Mouse (Mus musculus) thymus, adult 2 months (tissue): ENCODE data around the gene Dnajc24. TPM values are rescaled to one million over a fixed set of nuclear protein-coding genes. Genes with fewer than 3 reads are reported as not detected.

Source experiments
- DNase-seq: peaks from one replicate; pipeline ENCODE4 v3.0.0; 2021
- H3K27ac ChIP-seq: fragments of 200-500 bp; 2 replicates; pipeline ENCODE4 v1.5.1; 2012; ENCODE audit warnings: low read length, control low read depth; ENCODE audit not compliant: control insufficient read depth, insufficient read depth
- H3K27me3 ChIP-seq: fragments of 200-500 bp; 2 replicates; pipeline ENCODE4 v1.6.1; 2012; ENCODE audit warnings: mild to moderate bottlenecking, low read length, moderate library complexity, mixed read lengths; ENCODE audit not compliant: control insufficient read depth, insufficient read depth
- H3K36me3 ChIP-seq: fragments of 200-500 bp; 2 replicates; pipeline ENCODE4 v1.6.1; 2012; ENCODE audit warnings: mild to moderate bottlenecking, low read length, moderate library complexity; ENCODE audit not compliant: control insufficient read depth, insufficient read depth
- H3K4me1 ChIP-seq: fragments of 200-500 bp; replicated peaks from 2 replicates; pipeline ENCODE4 v1.6.1; 2012; ENCODE audit warnings: low read length; ENCODE audit not compliant: control insufficient read depth, insufficient read depth
- H3K4me3 ChIP-seq: fragments of 200-500 bp; 2 replicates; pipeline ENCODE4 v1.5.1; 2012; ENCODE audit warnings: mild to moderate bottlenecking, low read length, control low read depth, moderate library complexity; ENCODE audit not compliant: control insufficient read depth, insufficient read depth
- CTCF ChIP-seq: fragments of 200-500 bp; IDR thresholded peaks from 2 replicates; pipeline ENCODE4 v1.5.1; 2012; ENCODE audit warnings: mild to moderate bottlenecking, control low read depth, low read length, moderate library complexity, borderline replicate concordance; ENCODE audit not compliant: control insufficient read depth, poor library complexity, insufficient read depth; ENCODE audit errors: extremely low read depth
- POLR2A ChIP-seq: fragments of 200-500 bp; IDR thresholded peaks from 2 replicates; pipeline ENCODE4 v1.6.1; 2012; ENCODE audit warnings: mild to moderate bottlenecking, low read length, control low read depth, moderate library complexity; ENCODE audit not compliant: control insufficient read depth, poor library complexity, insufficient read depth; ENCODE audit errors: extremely low read depth
- WGBS: fragments of 180-500 bp; shearing (Covaris S2); methylation state at CpG from one replicate; pipeline ENCODE4 v1.1.7; 2018; 5-methylcytosine and 5-hydroxymethylcytosine counted together
- polyA plus RNA-seq: library from polyadenylated mRNA; depleted of rRNA; stranded (reverse); fragments of >200 nt; gene quantifications from 2 replicates; pipeline ENCODE4 v1.2.3, GENCODE M21; 2012; rRNA removed

Dnajc24 gene
- polyA plus RNA-seq, result 19.6 and 23.2 TPM in 2 replicates

GRCm38 (mm10) chr2:106002835-106003739 is at the start of gene Dnajc24:
Gene Dnajc24, minus strand, starts transcription at chr2:106003549.
- H3K27ac ChIP-seq, result no peak within 1 kb of the TSS
- peak; percentile 84 for DNase-seq
- WGBS, result 2% methylated on average over 44 of the region's 44 CpGs
- no peak for TF ChIP-seq CTCF
- no peak for TF ChIP-seq POLR2A
- no peaks in the 10 kb centered on the region; the same call in 1 of the 2 replicates for H3K36me3 ChIP-seq
- no peaks in the 10 kb centered on the region for H3K27me3 ChIP-seq
- peak within 1 kb of the TSS; percentile 84 for H3K4me3 ChIP-seq
- peaks cover 2% of the 10 kb centered on the region; the same call in 1 of the 2 replicates for H3K4me1 ChIP-seq

- no peak for DNase-seq
- Histone ChIP-seq H3K4me1 (no peaks in the 10 kb centered on the region), H3K27me3 (no peaks in the 10 kb centered on the region), H3K27ac (no peak overlapping the region), H3K36me3 (no peaks in the 10 kb centered on the region), H3K4me3 (no peak overlapping the region)
- WGBS, result 84% methylated on average over 4 of the region's 4 CpGs
- TF ChIP-seq POLR2A (no peak), CTCF (no peak)
Measured at GRCm38 (mm10) chr2:106046686-106047085, 43.3 kb upstream of the Dnajc24 start.

- WGBS, result 86% methylated on average over 7 of the region's 7 CpGs
- Histone ChIP-seq H3K27ac (no peak overlapping the region), H3K4me3 (no peak overlapping the region), H3K4me1 (no peaks in the 10 kb centered on the region), H3K27me3 (no peaks in the 10 kb centered on the region), H3K36me3 (no peaks in the 10 kb centered on the region)
- TF ChIP-seq CTCF (no peak), POLR2A (no peak)
- DNase-seq, result no peak
Measured at GRCm38 (mm10) chr2:106042495-106042894, 39.1 kb upstream of the Dnajc24 start.

GRCm38 (mm10) chr2:106041961-106042360 is 38.6 kb upstream of the Dnajc24 start:
- 89% methylated on average over 5 of the region's 5 CpGs for WGBS
- TF ChIP-seq POLR2A, result no peak
- no peak for TF ChIP-seq CTCF
- Histone ChIP-seq H3K4me1 (no peaks in the 10 kb centered on the region), H3K4me3 (no peak overlapping the region), H3K27me3 (no peaks in the 10 kb centered on the region), H3K27ac (no peak overlapping the region), H3K36me3 (no peaks in the 10 kb centered on the region)
- DNase-seq, result no peak

GRCm38 (mm10) chr2:106038286-106038685 is 34.9 kb upstream of the Dnajc24 start:
- no peak overlapping the region for H3K4me3 ChIP-seq
- DNase-seq, result no peak
- TF ChIP-seq POLR2A (no peak), CTCF (no peak)
- no peaks in the 10 kb centered on the region for H3K4me1 ChIP-seq
- H3K27ac ChIP-seq, result no peak overlapping the region
- 87% methylated on average over 4 of the region's 4 CpGs for WGBS
- no peaks in the 10 kb centered on the region; the same call in 1 of the 2 replicates for H3K27me3 ChIP-seq
- H3K36me3 ChIP-seq, result no peaks in the 10 kb centered on the region

DNA sequence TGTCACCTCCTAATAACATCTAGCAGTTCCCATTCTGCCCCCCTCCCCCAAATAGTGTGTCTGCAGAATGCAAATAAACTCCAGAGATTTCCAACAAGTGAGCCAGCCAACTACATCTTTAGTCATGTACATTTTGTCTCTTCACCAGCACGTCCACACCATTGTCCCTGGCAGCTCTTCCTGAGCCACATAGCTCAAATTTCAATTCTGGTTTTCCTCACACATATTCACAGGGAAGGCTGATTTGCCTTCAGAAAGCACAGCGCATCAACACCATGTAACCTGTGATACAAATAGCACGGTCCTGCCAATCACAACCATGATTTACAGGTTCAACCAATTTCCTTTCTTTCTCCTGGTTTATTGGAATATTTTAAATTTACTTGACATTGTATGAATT is 21.5 kb upstream of the Dnajc24 start:
- TF ChIP-seq POLR2A (no peak), CTCF (no peak)
- 76% methylated on average over 3 of the region's 3 CpGs for WGBS

DNA sequence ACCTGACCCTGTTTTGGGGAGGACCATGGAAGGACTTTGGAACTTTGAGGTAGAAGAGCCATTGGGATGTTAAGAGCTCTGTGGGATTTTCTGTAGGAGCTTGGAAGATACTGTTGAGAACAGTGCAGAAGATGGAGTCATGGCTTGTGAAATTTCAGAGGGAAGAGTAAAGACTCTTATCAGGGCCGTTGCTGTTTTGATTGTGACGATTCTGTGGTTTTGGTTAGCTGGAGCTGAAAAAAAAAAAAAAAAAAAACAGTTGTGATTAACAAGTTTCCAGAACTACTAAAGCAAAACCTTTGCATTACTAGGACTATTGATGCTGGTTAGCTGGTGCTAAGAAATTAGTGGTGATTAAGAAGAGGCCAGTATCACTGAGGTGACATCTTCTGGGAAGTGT is 5.1 kb upstream of the Dnajc24 start:
- Histone ChIP-seq H3K4me1 (no peaks in the 10 kb centered on the region), H3K36me3 (no peaks in the 10 kb centered on the region), H3K27ac (no peak overlapping the region), H3K27me3 (no peaks in the 10 kb centered on the region), H3K4me3 (no peak overlapping the region)
- no peak for TF ChIP-seq CTCF
- no peak for TF ChIP-seq POLR2A
- DNase-seq, result no peak
- WGBS, result 52% methylated on average over 2 of the region's 2 CpGs

More for the DNA sequence above, 21.5 kb upstream of the Dnajc24 start:
- DNase-seq, result no peak
- H3K4me3 ChIP-seq, result no peak overlapping the region
- no peaks in the 10 kb centered on the region for H3K36me3 ChIP-seq
- H3K27me3 ChIP-seq, result no peaks in the 10 kb centered on the region
- no peak overlapping the region for H3K27ac ChIP-seq
- H3K4me1 ChIP-seq, result no peaks in the 10 kb centered on the region
